Mouse (Mus musculus): ENCODE results near the gene Vegfb.

DNA sequence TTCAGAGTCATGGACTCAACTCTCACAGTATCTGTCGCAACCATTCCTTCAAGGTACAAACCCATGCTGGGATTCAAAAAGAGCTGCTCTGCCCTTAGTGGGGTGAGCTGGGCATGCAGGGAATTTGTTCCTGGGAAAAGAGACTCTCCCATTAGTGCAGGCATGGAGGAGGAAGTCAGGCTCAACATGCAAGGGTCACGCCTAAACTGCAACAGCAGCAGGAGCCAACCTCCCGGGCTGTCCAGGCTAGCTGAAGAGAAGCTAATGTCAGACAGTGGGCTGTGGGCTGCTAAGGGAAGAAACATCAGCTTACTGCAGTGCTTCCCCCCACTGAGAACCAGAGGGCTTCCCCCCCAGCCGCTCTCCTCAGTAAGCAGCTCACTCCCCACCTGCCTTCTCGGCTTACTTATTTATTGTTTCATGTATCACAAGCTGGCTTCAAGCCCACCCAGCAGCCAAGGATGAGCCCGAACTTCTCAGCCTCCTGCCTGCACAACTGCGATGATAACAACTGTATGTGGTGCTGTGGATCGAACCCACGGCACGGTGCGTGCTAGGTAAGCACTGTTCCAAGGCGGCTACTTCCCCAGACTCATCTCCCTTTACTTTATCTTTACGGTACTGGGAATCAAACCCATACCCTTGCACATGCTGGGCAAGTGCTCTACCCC, 15.1 kb downstream of the Vegfb start:
- TF ChIP-seq CTCF (IDR thresholded peaks at IDR 0.05; ENCODE audit: borderline replicate concordance, extremely low read depth, insufficient read depth, insufficient read length) (no peak), POLR2A (IDR thresholded peaks at IDR 0.05; ENCODE audit: borderline replicate concordance, extremely low read depth, insufficient read depth, insufficient read length, poor library complexity, severe bottlenecking) (no peak)
